Mouse (Mus musculus): ENCODE data around the gene Fam163a.

DNA sequence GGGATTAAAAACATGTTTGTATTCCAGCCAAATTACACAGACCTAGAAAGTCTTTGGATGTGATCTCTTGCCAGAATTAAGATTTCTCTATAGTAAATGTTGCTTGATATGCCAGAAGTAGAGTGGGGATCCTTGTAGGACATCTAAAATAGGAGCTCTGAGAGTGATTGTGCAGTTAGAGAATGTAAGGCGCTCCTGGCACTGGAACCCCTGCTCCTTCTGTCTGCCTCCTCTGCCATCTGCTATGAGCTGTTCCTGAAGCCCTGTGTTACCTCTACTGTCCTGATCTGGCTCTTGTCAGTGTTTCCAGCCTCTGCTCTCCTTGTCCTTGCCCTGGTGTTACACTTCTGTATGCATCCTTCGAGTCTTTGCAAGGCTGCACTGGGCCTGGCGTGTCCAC is 18.2 kb downstream of the Fam163a start:
- TF ChIP-seq CTCF (IDR thresholded peaks at IDR 0.05) (no peak), EP300 (IDR thresholded peaks at IDR 0.05) (no peak)
